8 mouse cellular contexts compared by ENCODE assay signal in genomic region chr9:60458468-60458962, GRCm38 (mm10).
DNase-seq lines count a peak whose midpoint lies in the region; ATAC-seq and TF ChIP-seq lines count a peak whose summit lies in the region.
"Had no signal": no experiment of that assay in that cellular context is flagged by ENCODE, and none has a peak within 500 bp of the region (broad histone marks: within the 10 kb centered on the region; RNA-seq: fewer than 3 reads in every experiment).

No protein-coding gene starts in this region.

- H3K9me3 ChIP-seq in liver, postnatal 0 days (ENCODE audit: low read length), result no peaks in the 10 kb centered on the region
- H3K9me3 ChIP-seq in liver, embryonic 12.5 days (replicated peaks), result no peaks in the 10 kb centered on the region
- H3K9me3 ChIP-seq in forebrain, embryonic 16.5 days (ENCODE audit: control insufficient read depth, low read length), result no peaks in the 10 kb centered on the region
- no peaks in the 10 kb centered on the region for H3K9me3 ChIP-seq in kidney, embryonic 14.5 days (ENCODE audit: control insufficient read depth, low read length)
- H3K9me3 ChIP-seq in neural tube, embryonic 15.5 days (replicated peaks), result no peaks in the 10 kb centered on the region

- H3K4me1 ChIP-seq in liver, postnatal 0 days (ENCODE audit: insufficient read depth), result no peaks in the 10 kb centered on the region
- H3K4me1 ChIP-seq in liver, embryonic 12.5 days, result no peaks in the 10 kb centered on the region
- peaks cover 40% of the 10 kb centered on the region for H3K4me1 ChIP-seq in forebrain, embryonic 16.5 days (replicated peaks; ENCODE audit: control insufficient read depth, insufficient read depth, low read length)
- H3K4me1 ChIP-seq in kidney, embryonic 14.5 days (ENCODE audit: control insufficient read depth, insufficient read depth, low read length), result peaks cover 20% of the 10 kb centered on the region
- peaks cover 41% of the 10 kb centered on the region for H3K4me1 ChIP-seq in neural tube, embryonic 15.5 days

- no peaks in the 10 kb centered on the region for H3K36me3 ChIP-seq in liver, postnatal 0 days (replicated peaks; ENCODE audit: insufficient read depth, low read length)
- H3K36me3 ChIP-seq in liver, embryonic 12.5 days, result no peaks in the 10 kb centered on the region
- no peaks in the 10 kb centered on the region for H3K36me3 ChIP-seq in forebrain, embryonic 16.5 days (ENCODE audit: control insufficient read depth, insufficient read depth)
- no peaks in the 10 kb centered on the region for H3K36me3 ChIP-seq in kidney, embryonic 14.5 days (ENCODE audit: control insufficient read depth, insufficient read depth, low read length)
- no peaks in the 10 kb centered on the region for H3K36me3 ChIP-seq in neural tube, embryonic 15.5 days

- H3K27me3 ChIP-seq in liver, postnatal 0 days (ENCODE audit: insufficient read depth, low read length), result no peaks in the 10 kb centered on the region
- H3K27me3 ChIP-seq in liver, embryonic 12.5 days (replicated peaks), result no peaks in the 10 kb centered on the region
- H3K27me3 ChIP-seq in forebrain, embryonic 16.5 days (replicated peaks; ENCODE audit: control insufficient read depth, insufficient read depth, low read length), result no peaks in the 10 kb centered on the region
- H3K27me3 ChIP-seq in kidney, embryonic 14.5 days (ENCODE audit: control insufficient read depth, insufficient read depth, low read length), result no peaks in the 10 kb centered on the region
- 0 out of 2 replicates have a peak, but pooled peaks cover 2% of the 10 kb centered on the region for H3K27me3 ChIP-seq in neural tube, embryonic 15.5 days (replicated peaks)

- H3K9ac ChIP-seq in liver, postnatal 0 days (replicated peaks), result no peak overlapping the region
- no peak overlapping the region for H3K9ac ChIP-seq in liver, embryonic 12.5 days
- no peak overlapping the region for H3K9ac ChIP-seq in forebrain, embryonic 16.5 days (replicated peaks; ENCODE audit: low read depth, low read length)
- H3K9ac ChIP-seq in kidney, embryonic 14.5 days (ENCODE audit: low read depth, low read length), result 0 out of 2 replicates have a peak overlapping the region, but pooled peaks have one; percentile 28
- no peak overlapping the region for H3K9ac ChIP-seq in neural tube, embryonic 15.5 days (replicated peaks)
- H3K9ac ChIP-seq: liver, embryonic 14.5 days had no signal

- TF ChIP-seq CTCF in liver, postnatal 0 days (IDR thresholded peaks at IDR 0.05; ENCODE audit: low read depth), result no peak

- H3K4me2 ChIP-seq in liver, postnatal 0 days (ENCODE audit: low read depth, low read length), result 0 out of 2 replicates have a peak overlapping the region, but pooled peaks have one; percentile 6
- H3K4me2 ChIP-seq in liver, embryonic 12.5 days, result no peak overlapping the region
- H3K4me2 ChIP-seq in forebrain, embryonic 16.5 days (ENCODE audit: low read length), result peak overlapping the region; percentile 53
- H3K4me2 ChIP-seq in kidney, embryonic 14.5 days (replicated peaks; ENCODE audit: low read depth, low read length), result peak overlapping the region; percentile 30
- H3K4me2 ChIP-seq in neural tube, embryonic 15.5 days, result peak overlapping the region; percentile 49

- TF ChIP-seq EP300 in liver, postnatal 0 days (IDR thresholded peaks at IDR 0.05; ENCODE audit: low read depth), result no peak

- H3K4me3 ChIP-seq in liver, postnatal 0 days (ENCODE audit: low read depth, low read length), result no peak overlapping the region
- H3K4me3 ChIP-seq in liver, embryonic 12.5 days, result no peak overlapping the region
- peak overlapping the region; percentile 25 for H3K4me3 ChIP-seq in forebrain, embryonic 16.5 days (replicated peaks; ENCODE audit: low read length)
- H3K4me3 ChIP-seq in kidney, embryonic 14.5 days (ENCODE audit: low read length), result no peak overlapping the region
- no peak overlapping the region for H3K4me3 ChIP-seq in neural tube, embryonic 15.5 days (replicated peaks)

- no peak for ATAC-seq in liver, postnatal 0 days
- ATAC-seq in liver, embryonic 12.5 days, result no peak
- ATAC-seq in forebrain, embryonic 16.5 days, result 0 out of 2 replicates have a peak, but pooled peaks have one; percentile 15
- ATAC-seq in kidney, embryonic 14.5 days (ENCODE audit: low FRiP score, low TSS enrichment), result peak; percentile 74
- peak; percentile 58; the same call in 1 of the 2 replicates for ATAC-seq in neural tube, embryonic 15.5 days (ENCODE audit: low FRiP score)

- H3K27ac ChIP-seq in liver, postnatal 0 days (ENCODE audit: low read depth), result no peak overlapping the region
- H3K27ac ChIP-seq in liver, embryonic 12.5 days, result no peak overlapping the region
- H3K27ac ChIP-seq in forebrain, embryonic 16.5 days (ENCODE audit: low read length), result peak overlapping the region; percentile 54
- peak overlapping the region; percentile 78 for H3K27ac ChIP-seq in kidney, embryonic 14.5 days (ENCODE audit: low read depth, low read length)
- 0 out of 2 replicates have a peak overlapping the region, but pooled peaks have one; percentile 34 for H3K27ac ChIP-seq in neural tube, embryonic 15.5 days (replicated peaks)
- H3K27ac ChIP-seq: liver, embryonic 14.5 days had no signal

- 62% methylated on average over 14 of the region's 14 CpGs for WGBS in liver, postnatal 0 days (ENCODE audit: insufficient replicate concordance)
- WGBS in liver, embryonic 12.5 days (ENCODE audit: insufficient replicate concordance), result 49% methylated on average over 14 of the region's 14 CpGs
- 21% methylated on average over 14 of the region's 14 CpGs for WGBS in forebrain, embryonic 16.5 days
- 10% methylated on average over 14 of the region's 14 CpGs for WGBS in kidney, embryonic 14.5 days
- WGBS in neural tube, embryonic 15.5 days, result 17% methylated on average over 14 of the region's 14 CpGs

- no peak for DNase-seq in liver, postnatal 0 days
- DNase-seq in adrenal gland, adult 18-20 months (ENCODE audit: low spot score in 2 of 2), result no peak
- DNase-seq in gastrocnemius, adult 8-10 months (ENCODE audit: low spot score in 2 of 2), result no peak

Comparison
In these comparisons a context has a peak if more than half of its experiments do, and no peak if none do; other contexts are left out.
1. ATAC-seq: peak in forebrain, embryonic 16.5 days (single experiment), kidney, embryonic 14.5 days (single experiment) and neural tube, embryonic 15.5 days (single experiment); none in liver, postnatal 0 days (single experiment) and liver, embryonic 12.5 days (single experiment).
2. H3K27ac ChIP-seq: peak in forebrain, embryonic 16.5 days (single experiment), kidney, embryonic 14.5 days (single experiment) and neural tube, embryonic 15.5 days (single experiment); none in liver, postnatal 0 days (single experiment) and liver, embryonic 12.5 days (single experiment).